Mouse (Mus musculus): ENCODE data around the gene Zfp512.

- TF ChIP-seq CTCF (IDR thresholded peaks at IDR 0.05; ENCODE audit: low read depth, low read length) (no peak), POLR2A (IDR thresholded peaks at IDR 0.05; ENCODE audit: extremely low read depth, insufficient read depth, low read length) (no peak)
Measured at GRCm38 (mm10) chr5:31452562-31452878, 289 bp downstream of the Zfp512 start.
